Mouse (Mus musculus): ENCODE results near the gene Slc47a1.
"Not testable (repeated sequence)": the region's sequence is repeated elsewhere in the genome, so short reads cannot be mapped to it uniquely, and the experiment has no call there.

The Slc47a1 gene

GRCm38 (mm10) chr11:61319923-61320567 is 58.1 kb downstream of the Slc47a1 start:
- DNase-seq (ENCODE audit: low read depth, low spot score) = no peak

DNA sequence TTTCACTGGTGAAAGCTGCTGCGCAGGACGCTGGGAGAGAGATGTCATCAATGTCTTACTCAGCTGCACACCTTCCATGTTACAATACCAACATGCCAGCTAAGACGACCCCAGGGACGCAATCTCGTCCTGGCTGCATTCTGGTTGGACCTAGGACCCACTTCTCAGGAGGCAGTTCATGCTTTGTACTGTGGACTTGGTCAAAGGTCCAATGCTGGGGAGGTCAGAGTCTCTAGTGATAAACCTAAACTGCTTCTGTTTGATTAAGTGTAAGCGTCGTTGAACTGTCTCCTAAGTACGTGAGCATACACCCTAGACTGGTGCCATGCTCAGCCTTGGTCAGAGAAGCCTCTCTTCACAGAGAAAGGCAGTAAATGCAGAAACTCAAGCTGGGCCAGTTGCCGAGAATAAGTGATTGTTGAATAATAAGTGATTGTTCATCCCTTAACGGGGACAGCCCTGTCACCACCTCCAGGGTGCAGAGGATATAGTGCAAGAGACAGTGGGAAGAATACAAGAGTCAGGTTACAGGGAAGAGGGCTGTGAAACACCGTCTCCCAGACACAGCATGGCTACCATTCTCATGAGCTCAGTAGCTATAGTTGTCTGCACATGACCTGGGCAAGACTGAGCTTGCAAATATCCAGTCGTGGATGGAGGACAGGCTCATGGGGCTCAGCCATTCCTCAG is 58.8 kb downstream of the Slc47a1 start:
- no peak for DNase-seq (ENCODE audit: low read depth, low spot score)

GRCm38 (mm10) chr11:61316864-61317263 is 61.3 kb downstream of the Slc47a1 start:
- DNase-seq (ENCODE audit: low read depth, low spot score) = no peak

DNA sequence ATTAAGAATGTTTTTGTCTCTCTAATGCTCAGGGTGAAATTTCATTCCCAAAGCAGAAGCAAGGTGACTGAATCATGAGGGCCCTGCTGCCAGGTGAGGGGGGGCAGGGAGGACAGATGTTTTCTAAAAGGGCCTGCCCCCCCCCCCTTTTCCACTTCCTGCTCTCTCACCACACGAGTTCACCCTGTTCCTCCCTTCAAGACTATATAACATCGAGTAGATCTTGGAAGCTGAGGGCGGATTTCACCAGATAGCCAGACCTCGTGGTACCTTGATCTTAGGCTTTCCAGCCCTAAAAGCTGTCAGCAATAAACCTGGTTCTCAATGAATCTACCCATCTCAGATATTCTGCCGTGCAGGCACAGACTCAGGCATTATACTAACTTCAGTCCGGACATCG is 67.8 kb downstream of the Slc47a1 start:
- DNase-seq (ENCODE audit: low read depth, low spot score) = no peak

GRCm38 (mm10) chr11:61309831-61310230 is 68.3 kb downstream of the Slc47a1 start:
- no peak for DNase-seq (ENCODE audit: low read depth, low spot score)

DNA sequence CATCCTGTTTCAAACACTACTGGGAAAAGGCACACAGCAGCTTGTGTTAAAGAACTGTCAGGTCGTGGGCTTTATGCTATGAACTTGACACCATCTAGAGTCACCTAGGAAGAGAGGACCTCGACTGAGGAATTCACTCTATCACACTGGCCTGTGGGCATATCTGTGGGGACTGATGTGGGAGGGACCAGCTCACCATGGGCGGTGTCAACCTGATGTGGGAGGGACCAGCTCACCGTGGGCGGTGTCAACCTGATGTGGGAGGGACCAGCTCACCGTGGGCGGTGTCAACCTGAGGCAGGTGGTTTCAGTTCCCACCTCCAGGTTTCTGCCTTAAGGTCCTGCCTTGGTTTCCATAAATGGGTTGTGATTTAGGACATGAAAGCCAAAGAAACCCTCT is 70.3 kb downstream of the Slc47a1 start:
- DNase-seq (ENCODE audit: low read depth, low spot score) = no peak

DNA sequence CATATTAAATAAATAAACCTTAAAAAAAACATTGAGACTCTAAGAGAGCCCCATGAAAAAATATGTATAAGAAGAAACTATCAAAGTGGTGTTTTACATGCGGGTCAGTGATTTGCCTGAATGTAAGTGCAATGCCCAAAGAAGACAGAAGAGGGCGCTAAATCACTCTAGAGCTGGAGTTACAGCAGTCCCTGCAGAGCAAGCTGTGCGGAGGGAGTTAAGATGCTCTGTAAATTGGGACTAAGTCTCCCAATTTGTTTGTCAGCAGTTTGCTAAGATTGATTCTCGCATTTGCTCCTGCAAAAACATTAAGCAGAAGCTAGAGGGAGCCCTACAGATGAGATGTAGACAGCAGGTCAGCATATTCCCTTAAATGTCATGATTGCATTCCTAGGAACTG is 72.8 kb downstream of the Slc47a1 start:
- peak; percentile 51 for DNase-seq (ENCODE audit: low read depth, low spot score)

DNA sequence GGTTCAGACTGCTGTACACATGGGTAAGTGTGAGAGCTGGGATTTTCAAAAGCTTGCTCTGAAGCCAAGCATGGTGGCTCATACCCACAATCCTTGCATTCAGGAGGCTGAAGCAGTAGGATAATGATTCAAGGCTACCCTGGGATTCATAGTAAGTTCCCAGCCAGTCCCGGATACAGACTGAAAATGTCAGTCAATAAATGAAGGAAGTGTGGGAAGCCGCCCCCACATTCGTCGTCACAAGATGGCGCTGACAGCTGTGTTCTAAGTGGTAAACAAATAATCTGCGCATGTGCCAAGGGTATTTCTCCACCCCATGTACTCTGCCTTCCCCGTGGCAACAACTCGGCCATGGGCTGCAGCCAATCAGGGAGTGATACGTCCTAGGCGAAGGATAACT is 73.6 kb downstream of the Slc47a1 start:
- not testable (repeated sequence) for DNase-seq (ENCODE audit: low read depth, low spot score)

DNA sequence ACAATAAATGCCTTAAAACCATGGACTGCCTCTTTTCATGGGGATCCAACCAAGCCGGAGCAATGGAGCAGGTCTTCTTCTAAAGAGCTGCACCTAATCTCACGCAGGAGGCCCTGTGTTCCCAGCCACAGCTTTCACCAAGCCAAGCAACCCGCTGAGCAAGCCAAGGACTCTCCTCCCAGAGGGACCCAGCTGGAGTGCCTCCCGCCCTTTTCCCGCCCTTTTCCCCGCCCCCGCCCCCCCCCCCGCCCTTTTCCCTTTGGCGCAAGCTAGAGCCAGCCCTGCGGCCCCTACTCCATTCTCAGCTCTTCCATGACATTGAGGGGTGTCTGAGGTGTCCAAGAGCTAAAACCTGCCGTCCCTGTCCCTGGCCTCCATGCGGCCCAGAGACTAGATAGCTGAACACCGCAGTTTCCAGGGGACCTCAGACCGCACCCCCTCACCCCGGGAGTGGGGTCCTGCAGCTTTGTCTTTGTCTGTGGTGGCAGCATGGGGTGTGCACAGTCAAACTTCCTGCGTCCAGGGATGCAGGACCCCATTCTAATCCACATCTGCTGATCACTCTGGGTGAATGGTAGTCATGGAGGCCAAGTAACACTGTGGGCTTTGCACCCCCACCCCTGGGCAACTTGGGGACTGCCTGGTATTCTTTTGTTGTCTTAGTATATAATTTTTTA is 77.3 kb downstream of the Slc47a1 start:
- no peak for DNase-seq (ENCODE audit: low read depth, low spot score)

GRCm38 (mm10) chr11:61300205-61300604 is 77.9 kb downstream of the Slc47a1 start:
- DNase-seq (ENCODE audit: low read depth, low spot score) = no peak

DNA sequence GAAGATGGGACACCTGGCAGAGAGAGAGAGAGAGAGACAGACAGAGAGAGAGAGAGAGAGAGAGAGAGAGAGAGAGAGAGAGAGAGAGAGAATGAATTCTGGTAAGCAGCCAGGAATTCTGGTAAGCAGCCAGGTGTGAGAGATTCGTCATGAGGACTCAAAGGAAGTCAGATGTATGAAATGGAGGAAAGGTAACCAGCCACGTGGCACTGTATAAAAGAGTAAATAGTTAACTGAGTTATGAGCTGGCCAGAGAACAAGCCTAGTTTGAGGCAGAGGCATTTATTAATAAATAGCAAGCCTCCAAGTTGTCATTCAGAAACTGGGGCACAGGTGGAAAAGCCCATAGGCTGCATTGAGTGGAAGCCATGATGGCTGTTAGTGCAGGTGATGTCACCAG is 80.2 kb downstream of the Slc47a1 start:
- no peak for DNase-seq (ENCODE audit: low read depth, low spot score)

DNA sequence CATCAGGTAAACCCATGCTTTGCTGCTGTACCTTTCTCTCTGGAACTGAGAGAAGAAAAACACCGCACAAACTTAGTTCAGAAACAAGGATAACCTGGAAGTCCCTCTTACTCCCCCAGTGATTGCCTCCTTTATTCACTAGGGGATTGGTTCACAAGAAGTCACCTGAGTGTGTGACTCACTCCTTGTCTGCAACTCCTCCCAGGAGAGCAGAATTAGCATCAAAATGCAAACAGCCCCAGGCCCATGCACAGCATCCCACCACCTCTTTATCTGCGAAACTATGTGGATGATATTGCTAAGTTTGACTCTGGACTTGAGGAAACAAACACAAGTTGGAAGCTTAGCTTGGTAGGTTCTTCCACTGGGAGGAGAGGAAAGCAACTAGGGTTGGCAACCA is 80.8 kb downstream of the Slc47a1 start:
- DNase-seq (ENCODE audit: low read depth, low spot score) = no peak

GRCm38 (mm10) chr11:61296556-61296955 is 81.6 kb downstream of the Slc47a1 start:
- DNase-seq (ENCODE audit: low read depth, low spot score) = no peak

DNA sequence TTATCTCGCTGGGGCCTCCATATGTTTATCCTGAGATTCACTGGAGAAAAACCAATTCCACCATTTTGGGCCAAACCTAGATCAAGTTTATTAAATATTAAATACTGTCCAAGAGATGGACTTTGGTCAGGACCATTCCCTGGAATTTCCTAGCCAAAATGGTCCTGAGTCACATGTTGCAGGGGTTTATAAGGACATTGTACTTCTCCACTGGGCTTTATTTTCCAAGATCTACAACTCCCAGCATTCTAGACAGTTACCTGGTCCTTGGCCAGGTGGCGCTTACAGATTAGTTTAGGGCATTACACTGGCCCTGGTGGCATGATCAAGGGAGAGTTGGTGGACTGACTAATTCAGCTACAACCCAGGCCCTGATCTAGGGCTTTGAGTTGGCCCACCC is 82.6 kb downstream of the Slc47a1 start:
- DNase-seq (ENCODE audit: low read depth, low spot score) = no peak

DNA sequence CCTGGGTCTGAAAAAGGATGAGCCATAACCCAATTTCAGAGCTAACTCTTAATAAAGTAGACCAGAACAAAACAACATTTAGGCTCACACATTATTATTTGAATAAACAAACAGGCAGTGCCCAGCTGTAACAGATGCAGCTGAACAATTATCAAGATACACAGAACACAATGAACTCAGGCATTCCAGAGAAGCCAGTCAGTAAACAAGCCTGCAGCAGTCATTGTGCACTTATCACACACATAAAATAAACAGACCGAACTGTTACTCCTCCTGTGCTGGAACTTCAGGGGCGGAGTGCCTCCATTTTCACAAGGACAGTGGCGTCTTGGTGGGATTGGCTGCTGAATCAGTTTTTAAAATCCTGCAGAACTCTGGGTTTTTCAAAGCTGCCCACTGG is 83.7 kb downstream of the Slc47a1 start:
- no peak for DNase-seq (ENCODE audit: low read depth, low spot score)

Measured in retina, adult 2 months (tissue).